Mouse (Mus musculus) MEL (cell line): ENCODE data around the gene Gm37240. TPM values are rescaled to one million over a fixed set of nuclear protein-coding genes. Genes with fewer than 3 reads are reported as not detected.

Source experiments
- DNase-seq: peaks from one replicate; pipeline ENCODE4 v3.0.0; 2011; ENCODE audit warnings: low read depth, low spot score
- H3K27ac ChIP-seq: 2 replicates; pipeline ENCODE4 v1.5.1; 2012; ENCODE audit warnings: low read depth, mild to moderate bottlenecking, control low read depth, low read length, moderate library complexity; ENCODE audit not compliant: control insufficient read depth
- H3K27me3 ChIP-seq, 2 experiments: fragments of 150-350 bp in 1 of 2; sonication (generic) in 1 of 2; 2 replicates each; pipeline ENCODE4 v1.6.1; 2012; ENCODE audit warnings: low read length in 2 of 2, mild to moderate bottlenecking in 2 of 2, improper control_type of control experiment in 1 of 2, moderate library complexity in 1 of 2; ENCODE audit not compliant: insufficient read depth in 2 of 2, control insufficient read depth in 1 of 2
- H3K36me3 ChIP-seq, 2 experiments: 2 replicates each; pipeline ENCODE4 v1.6.1; 2012 to 2014; ENCODE audit warnings: low read length in 2 of 2, improper control_type of control experiment in 1 of 2, inconsistent platforms in 1 of 2, mild to moderate bottlenecking in 1 of 2; ENCODE audit not compliant: insufficient read depth in 2 of 2, control insufficient read depth in 1 of 2
- H3K4me1 ChIP-seq, 2 experiments: fragments of 150-350 bp in 1 of 2; sonication (generic) in 1 of 2; 2 replicates each; pipeline ENCODE4 v1.6.1; 2012; ENCODE audit warnings: low read length in 2 of 2, improper control_type of control experiment in 1 of 2, mild to moderate bottlenecking in 1 of 2; ENCODE audit not compliant: insufficient read depth in 2 of 2, control insufficient read depth in 1 of 2
- H3K4me3 ChIP-seq, 2 experiments: fragments of 150-350 bp in 1 of 2; sonication (generic) in 1 of 2; 2 replicates each; pipeline ENCODE4 v1.5.1; 2012; ENCODE audit warnings: low read depth in 2 of 2, low read length in 2 of 2, mild to moderate bottlenecking in 2 of 2, moderate library complexity in 2 of 2, control low read depth in 1 of 2, improper control_type of control experiment in 1 of 2; ENCODE audit not compliant: control insufficient read depth in 1 of 2, insufficient read depth in 1 of 2
- H3K79me2 ChIP-seq: 2 replicates; pipeline ENCODE4 v1.6.1; 2012; ENCODE audit warnings: mild to moderate bottlenecking, low read length, moderate library complexity; ENCODE audit not compliant: control insufficient read depth, poor library complexity, insufficient read depth
- H3K9ac ChIP-seq: 2 replicates; pipeline ENCODE4 v1.6.1; 2012; ENCODE audit warnings: low read depth, mild to moderate bottlenecking, control low read depth, low read length, moderate library complexity; ENCODE audit not compliant: control insufficient read depth, poor library complexity, severe bottlenecking
- H3K9me3 ChIP-seq: fragments of 150-350 bp; sonication (generic); replicated peaks from 2 replicates; pipeline ENCODE4 v1.6.1; 2012; ENCODE audit warnings: mild to moderate bottlenecking, low read length, improper control_type of control experiment, moderate library complexity; ENCODE audit not compliant: insufficient read depth
- BHLHE40 ChIP-seq: IDR thresholded peaks from 2 replicates; pipeline ENCODE4 v1.6.1; 2012; ENCODE audit warnings: low read depth, mild to moderate bottlenecking, inconsistent platforms, low read length, improper control_type of control experiment, borderline replicate concordance
- CHD1 ChIP-seq: IDR thresholded peaks from 2 replicates; pipeline ENCODE4 v1.6.1; 2012; ENCODE audit warnings: low read depth, mild to moderate bottlenecking, inconsistent platforms, low read length, improper control_type of control experiment
- CTCF ChIP-seq, 3 experiments: IDR thresholded peaks in 2 of 3; conservative IDR thresholded peaks in 1 of 3; 2 replicates each; pipeline ENCODE4 v1.5.1; 2011 to 2012; ENCODE audit warnings: low read length in 3 of 3, low read depth in 2 of 3, mild to moderate bottlenecking in 2 of 3, improper control_type of control experiment in 1 of 3, inconsistent platforms in 1 of 3, mixed read lengths in 1 of 3, moderate library complexity in 1 of 3; ENCODE audit not compliant: control insufficient read depth in 1 of 3, insufficient read depth in 1 of 3, poor library complexity in 1 of 3, severe bottlenecking in 1 of 3
- E2F4 ChIP-seq: IDR thresholded peaks from 2 replicates; pipeline ENCODE4 v1.6.1; 2011; ENCODE audit warnings: low read depth, low read length, improper control_type of control experiment, borderline replicate concordance
- EP300 ChIP-seq, 2 experiments: IDR thresholded peaks; 2 replicates each; pipeline ENCODE4 v1.6.1; 2011; ENCODE audit warnings: improper control_type of control experiment in 2 of 2, low read length in 2 of 2, low read depth in 1 of 2, mild to moderate bottlenecking in 1 of 2
- JUND ChIP-seq: IDR thresholded peaks from 2 replicates; pipeline ENCODE4 v1.6.1; 2011; ENCODE audit warnings: low read depth, mild to moderate bottlenecking, improper control_type of control experiment, low read length
- KAT2A ChIP-seq: conservative IDR thresholded peaks from 2 replicates; pipeline ENCODE4 v1.6.1; 2012; ENCODE audit warnings: low read depth, low read length, improper control_type of control experiment, inconsistent platforms
- MAX ChIP-seq: IDR thresholded peaks from 2 replicates; pipeline ENCODE4 v1.6.1; 2011; ENCODE audit warnings: low read length, improper control_type of control experiment
- MYB ChIP-seq: IDR thresholded peaks from 2 replicates; pipeline ENCODE4 v1.6.1; 2011; ENCODE audit warnings: mild to moderate bottlenecking, low read depth, low read length, improper control_type of control experiment
- POLR2A ChIP-seq, 2 experiments: IDR thresholded peaks; 2 replicates each; pipeline ENCODE4 v1.6.1; 2011 to 2012; ENCODE audit warnings: low read length in 2 of 2, mild to moderate bottlenecking in 2 of 2, control low read depth in 1 of 2, improper control_type of control experiment in 1 of 2, low read depth in 1 of 2, moderate library complexity in 1 of 2; ENCODE audit not compliant: control insufficient read depth in 1 of 2, insufficient read depth in 1 of 2, poor library complexity in 1 of 2
- POLR2AphosphoS5 ChIP-seq: IDR thresholded peaks from 2 replicates; pipeline ENCODE4 v1.6.1; 2012; ENCODE audit warnings: low read depth, borderline replicate concordance, mild to moderate bottlenecking, inconsistent platforms, low read length, moderate library complexity, mixed read lengths
- RCOR1 ChIP-seq: IDR thresholded peaks from 2 replicates; pipeline ENCODE4 v1.6.1; 2012; ENCODE audit warnings: low read depth, mild to moderate bottlenecking, inconsistent platforms, low read length, improper control_type of control experiment
- SIN3A ChIP-seq: IDR thresholded peaks from 2 replicates; pipeline ENCODE4 v1.6.1; 2012; ENCODE audit warnings: low read length, improper control_type of control experiment, inconsistent platforms
- SMC3 ChIP-seq: IDR thresholded peaks from 2 replicates; pipeline ENCODE4 v1.6.1; 2011; ENCODE audit warnings: low read depth, low read length, improper control_type of control experiment
- UBTF ChIP-seq: IDR thresholded peaks from 2 replicates; pipeline ENCODE4 v1.6.1; 2012; ENCODE audit warnings: low read depth, mild to moderate bottlenecking, inconsistent platforms, low read length, improper control_type of control experiment, moderate library complexity, borderline replicate concordance; ENCODE audit not compliant: insufficient read depth
- ZKSCAN1 ChIP-seq: IDR thresholded peaks from 2 replicates; pipeline ENCODE4 v1.6.1; 2012; ENCODE audit warnings: low read depth, mild to moderate bottlenecking, inconsistent platforms, low read length, improper control_type of control experiment, moderate library complexity
- ZMIZ1 ChIP-seq: IDR thresholded peaks from 2 replicates; pipeline ENCODE4 v1.6.1; 2012; ENCODE audit warnings: low read depth, mild to moderate bottlenecking, inconsistent platforms, low read length, improper control_type of control experiment, moderate library complexity
- ZNF384 ChIP-seq: IDR thresholded peaks from 2 replicates; pipeline ENCODE4 v1.6.1; 2012; ENCODE audit warnings: low read depth, mild to moderate bottlenecking, inconsistent platforms, low read length, improper control_type of control experiment
- polyA plus RNA-seq, 2 experiments: library from polyadenylated mRNA; stranded (reverse) in 1 of 2; unstranded in 1 of 2; fragments of >175 nt in 1 of 2; fragments of >200 nt in 1 of 2; gene quantifications; 2 replicates each; pipeline versions ENCODE4 v1.2.1 to v1.2.4; 2012; ENCODE audit warnings: low replicate concordance in 2 of 2, low read depth in 1 of 2; ENCODE audit not compliant: insufficient read length in 2 of 2, insufficient read depth in 1 of 2, missing spikeins in 1 of 2
- total RNA-seq: library from RNA; depleted of rRNA; stranded (reverse); fragments of 300-350 nt; gene quantifications from 2 replicates; pipeline ENCODE4 v1.2.3, GENCODE M21; 2012

Gene Gm37240
- total and polyA plus RNA-seq, 3 experiments = 0.04 TPM; not detected in 2

GRCm38 (mm10) chr3:84827617-84828016 is 1059.7 kb downstream of the Gm37240 start:
- H3K9me3 ChIP-seq = no peaks in the 10 kb centered on the region
- peaks cover 13 to 33% of the 10 kb centered on the region in 2 experiments for H3K4me1 ChIP-seq
- no peak for DNase-seq
- H3K9ac ChIP-seq = no peak overlapping the region
- peak; percentile 59; the same call in 1 of the 2 replicates for TF ChIP-seq ZNF384
- no peak for TF ChIP-seq CHD1
- no peak for TF ChIP-seq RCOR1
- TF ChIP-seq EP300 (IDR thresholded peaks at IDR 0.05; ENCODE audit: low read depth in 1 of 2, low read length in 2 of 2) = no peak
- no peak for TF ChIP-seq UBTF
- no peak for TF ChIP-seq POLR2A (IDR thresholded peaks at IDR 0.05; ENCODE audit: control insufficient read depth in 1 of 2, insufficient read depth in 1 of 2, low read depth in 1 of 2, low read length in 2 of 2, poor library complexity in 1 of 2)
- TF ChIP-seq E2F4 = no peak
- TF ChIP-seq ZKSCAN1 = no peak
- H3K79me2 ChIP-seq = peaks cover 37% of the 10 kb centered on the region
- no peaks in the 10 kb centered on the region for H3K27me3 ChIP-seq
- peaks cover 2 to 53% of the 10 kb centered on the region in 2 experiments; a peak in 3 of 4 replicates for H3K36me3 ChIP-seq
- no peak overlapping the region for H3K27ac ChIP-seq
- H3K4me3 ChIP-seq = no peak overlapping the region

GRCm38 (mm10) chr3:84826938-84827337 is 1060.4 kb downstream of the Gm37240 start:
- Histone ChIP-seq H3K9ac (no peak overlapping the region), H3K9me3 (no peaks in the 10 kb centered on the region), H3K27me3 (no peaks in the 10 kb centered on the region), H3K36me3 (peaks cover 2 to 53% of the 10 kb centered on the region in 2 experiments; a peak in 3 of 4 replicates), H3K4me1 (peaks cover 13 to 33% of the 10 kb centered on the region in 2 experiments), H3K4me3 (no peak overlapping the region), H3K79me2 (peaks cover 36% of the 10 kb centered on the region), H3K27ac (no peak overlapping the region)
- TF ChIP-seq KAT2A = no peak
- no peak for TF ChIP-seq MYB
- no peak for TF ChIP-seq SMC3
- no peak for TF ChIP-seq CTCF (IDR thresholded peaks at IDR 0.05 in 2 of 3, conservative IDR thresholded peaks at IDR 0.05 in 1 of 3; ENCODE audit: control insufficient read depth in 1 of 3, insufficient read depth in 1 of 3, low read depth in 2 of 3, low read length in 3 of 3, poor library complexity in 1 of 3, severe bottlenecking in 1 of 3)
- TF ChIP-seq CHD1 = no peak
- TF ChIP-seq ZMIZ1 = no peak
- no peak for TF ChIP-seq JUND
- TF ChIP-seq SIN3A = no peak
- TF ChIP-seq POLR2AphosphoS5 = no peak
- no peak for TF ChIP-seq MAX
- no peak for TF ChIP-seq BHLHE40
- no peak for DNase-seq
